Mouse (Mus musculus): ENCODE measurements at regions not wholly inside any gene's neighbourhood (a gene's known extent, or its start where the extent isn't known, plus 50 kb on each side); places are given as distances from the start of the nearest gene placed in this dataset.

DNA sequence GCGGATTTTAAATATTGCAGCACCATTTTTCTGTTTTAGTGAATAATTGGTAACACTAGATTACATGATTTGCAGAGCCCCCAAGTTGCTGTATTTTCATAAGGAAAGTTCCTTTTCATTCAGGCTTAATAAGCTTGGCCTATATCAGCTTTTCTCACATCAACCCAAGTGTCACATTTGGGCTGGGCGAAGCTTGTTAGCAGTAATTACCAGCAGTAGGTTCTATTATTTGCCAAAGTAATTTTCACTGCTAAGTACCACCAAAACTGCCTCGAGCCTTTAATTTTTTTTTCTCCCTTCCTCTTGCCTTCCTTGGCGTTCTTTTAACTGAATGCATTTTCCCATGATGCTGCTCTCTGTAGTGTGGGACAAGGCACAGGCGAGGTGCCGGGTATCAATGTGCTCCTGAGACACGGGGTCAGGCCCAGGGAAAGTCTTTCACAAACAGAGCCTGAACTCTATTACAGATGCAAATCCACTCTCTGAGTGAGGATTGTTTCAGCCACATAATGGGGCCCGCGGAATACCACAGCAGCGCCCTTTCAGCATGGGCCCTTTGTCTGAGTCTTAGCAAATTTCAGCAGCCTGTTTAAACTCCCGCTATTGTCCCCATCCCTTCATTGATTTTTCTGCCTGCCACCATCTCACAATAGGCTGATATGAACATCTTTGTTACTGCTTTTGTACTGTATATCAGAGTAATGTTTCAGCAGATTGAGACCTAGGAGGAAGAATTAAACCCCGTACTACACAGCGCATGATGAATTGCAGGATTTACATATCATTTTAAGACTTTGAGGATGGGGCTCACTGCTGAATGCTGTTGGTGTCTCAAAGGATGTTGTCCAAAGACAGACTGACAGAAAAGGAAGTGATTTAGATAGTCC, 205.1 kb upstream of the Epha3 start:
- DNase-seq (ENCODE audit: low read depth, low spot score), result no peak

DNA sequence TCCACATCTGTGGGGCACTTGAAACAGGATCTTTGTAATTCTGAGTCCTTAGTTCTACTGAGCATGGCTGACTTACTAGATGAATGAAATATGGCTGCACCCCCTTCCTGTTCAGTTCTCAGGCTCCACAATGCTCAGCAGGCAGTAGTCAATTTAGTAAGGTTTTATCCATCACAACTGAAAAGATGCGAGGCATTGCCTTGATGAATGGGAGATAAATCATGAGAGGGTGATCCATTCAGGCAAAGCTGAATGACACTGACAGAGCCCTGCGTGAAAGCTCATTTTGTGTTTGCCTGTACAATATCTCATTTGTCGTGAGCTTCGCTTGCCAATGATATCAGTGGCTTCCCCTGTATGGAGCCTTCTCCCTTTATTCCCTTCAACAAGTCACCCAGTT, 198.6 kb upstream of the Epha3 start:
- no peak for DNase-seq (ENCODE audit: low read depth, low spot score)

DNA sequence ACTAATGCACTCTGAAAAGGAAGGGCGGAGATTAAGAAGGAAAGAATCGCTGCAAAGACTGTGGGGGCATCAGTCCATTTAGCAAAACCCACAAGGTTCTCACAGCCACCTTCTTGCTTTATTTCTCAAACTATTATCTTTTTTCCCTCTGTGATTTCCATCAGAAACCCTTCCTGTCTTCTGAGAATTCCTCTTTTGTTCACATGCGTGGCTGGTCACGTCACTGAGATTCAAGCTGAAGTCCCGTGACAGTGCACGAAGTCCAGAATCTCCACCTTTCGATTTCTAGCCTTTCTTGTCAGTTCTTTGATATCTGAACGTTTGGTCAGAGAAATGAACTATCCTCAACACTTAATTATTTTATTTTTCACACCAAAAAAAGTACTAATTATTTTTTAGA, 194.7 kb upstream of the Epha3 start:
- DNase-seq (ENCODE audit: low read depth, low spot score), result no peak

DNA sequence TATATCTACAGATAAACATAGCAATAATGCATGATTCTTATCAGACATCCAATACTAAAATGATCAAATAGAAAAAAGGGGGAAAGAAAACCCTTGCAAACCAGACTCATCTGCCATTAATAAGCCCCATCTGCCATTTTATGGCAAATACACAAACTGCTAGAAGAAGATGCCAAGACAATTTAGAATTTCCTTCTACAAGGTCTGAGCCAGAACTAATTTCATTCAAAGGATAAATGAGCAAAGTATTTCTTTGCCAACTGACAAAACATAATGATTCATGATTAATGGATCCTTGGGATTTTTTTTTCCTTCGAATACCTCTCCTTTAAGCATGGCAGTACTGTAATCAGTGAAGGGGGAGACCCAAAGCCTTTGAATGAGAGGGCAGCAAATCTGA, 190.4 kb upstream of the Epha3 start:
- no peak for DNase-seq (ENCODE audit: low read depth, low spot score)

DNA sequence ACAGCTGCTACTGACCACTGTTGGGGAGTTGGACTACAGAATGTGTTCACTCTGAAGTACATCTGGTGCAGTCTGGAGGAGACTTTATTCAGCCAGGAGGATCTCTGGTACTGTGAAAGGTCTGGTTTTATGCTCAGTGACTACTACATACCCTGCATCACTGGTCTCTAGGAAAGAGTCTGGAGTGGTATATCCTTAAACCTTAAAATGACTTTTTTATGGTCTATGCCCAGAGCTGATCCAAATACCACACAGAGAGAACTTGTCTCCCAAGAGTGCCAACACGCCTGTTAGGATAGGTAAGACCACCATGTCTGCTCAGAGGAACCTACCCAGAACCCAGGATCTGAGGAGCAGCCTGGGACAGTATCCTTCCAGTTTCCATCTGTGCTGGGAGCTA, 184.1 kb upstream of the Epha3 start:
- no peak for DNase-seq (ENCODE audit: low read depth, low spot score)

DNA sequence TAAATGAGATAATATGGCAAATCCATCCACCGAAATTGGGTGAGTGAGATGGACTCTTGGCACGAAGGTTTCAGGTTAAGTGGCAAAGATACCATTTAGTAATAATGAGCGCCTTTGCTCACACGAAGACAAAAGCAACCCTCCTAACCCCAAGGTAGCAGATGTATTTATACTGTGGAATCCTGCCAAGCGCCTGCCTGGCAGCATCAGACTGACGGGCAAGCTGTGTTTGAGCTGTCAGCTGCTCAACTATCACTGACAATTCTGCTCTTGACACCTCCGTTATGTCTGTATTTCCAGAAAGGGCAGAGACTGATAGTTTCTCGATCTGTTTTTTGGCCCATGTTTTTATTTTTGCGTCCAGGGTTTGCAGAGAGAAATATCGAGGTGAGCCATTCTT, 169.1 kb upstream of the Epha3 start:
- DNase-seq (ENCODE audit: low read depth, low spot score), result no peak

DNA sequence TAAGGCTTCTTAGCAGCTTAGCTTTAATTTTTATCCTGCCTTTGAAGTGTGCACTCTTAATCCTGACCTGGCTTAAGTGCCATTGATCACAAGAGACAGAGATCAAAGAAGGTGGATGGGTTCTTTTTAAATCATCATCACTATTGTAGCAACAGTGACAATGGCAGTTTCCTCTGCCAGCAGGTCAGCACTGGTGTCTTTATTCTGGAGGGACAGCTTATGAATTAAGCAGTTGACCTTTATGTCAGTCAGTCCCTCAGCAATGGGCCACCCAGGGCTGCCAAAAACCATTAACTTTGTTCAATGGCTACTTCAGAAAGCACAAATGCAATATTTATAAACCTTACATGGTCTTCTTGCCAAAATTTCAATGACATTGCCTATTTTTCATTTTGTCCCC, 160.0 kb upstream of the Epha3 start:
- DNase-seq (ENCODE audit: low read depth, low spot score), result no peak

DNA sequence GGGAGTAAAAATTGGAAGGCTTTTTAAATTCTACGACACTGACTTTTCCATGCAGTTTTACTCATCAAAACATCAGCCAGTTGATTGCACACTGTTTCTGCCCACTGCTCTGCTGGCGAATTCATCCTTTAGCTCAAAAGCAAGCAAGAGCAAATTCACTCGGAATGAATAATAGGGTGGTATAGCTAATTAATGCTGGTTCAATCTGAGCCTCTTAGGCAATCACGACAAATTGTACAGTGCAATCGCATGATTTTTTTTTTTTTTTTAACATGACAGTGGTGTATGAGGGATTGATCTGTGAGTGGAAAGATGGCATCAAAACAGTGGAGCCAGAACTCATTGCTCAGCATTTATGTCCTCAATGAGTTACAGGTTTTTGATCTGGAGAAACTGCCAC, 136.9 kb upstream of the Epha3 start:
- no peak for DNase-seq (ENCODE audit: low read depth, low spot score)

DNA sequence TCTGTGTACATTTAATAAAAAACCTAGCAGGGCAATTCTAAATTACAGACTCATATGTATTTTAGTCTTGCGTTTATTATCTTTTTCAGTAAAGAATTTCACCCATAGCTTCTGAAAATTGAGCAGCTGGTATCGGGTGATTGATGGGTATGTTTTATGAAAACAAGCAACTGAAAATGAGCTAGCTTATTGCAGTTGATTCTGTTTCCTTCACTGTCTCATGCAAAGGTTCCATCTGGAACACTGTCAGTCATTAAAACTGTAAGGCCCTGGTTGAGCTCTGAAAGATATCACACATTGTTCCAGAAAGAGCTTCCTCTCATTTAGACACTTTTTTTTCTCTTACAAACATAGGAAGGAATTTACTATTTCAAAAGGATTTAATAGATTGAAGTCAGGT, 103.4 kb upstream of the Epha3 start:
- DNase-seq (ENCODE audit: low read depth, low spot score), result no peak

DNA sequence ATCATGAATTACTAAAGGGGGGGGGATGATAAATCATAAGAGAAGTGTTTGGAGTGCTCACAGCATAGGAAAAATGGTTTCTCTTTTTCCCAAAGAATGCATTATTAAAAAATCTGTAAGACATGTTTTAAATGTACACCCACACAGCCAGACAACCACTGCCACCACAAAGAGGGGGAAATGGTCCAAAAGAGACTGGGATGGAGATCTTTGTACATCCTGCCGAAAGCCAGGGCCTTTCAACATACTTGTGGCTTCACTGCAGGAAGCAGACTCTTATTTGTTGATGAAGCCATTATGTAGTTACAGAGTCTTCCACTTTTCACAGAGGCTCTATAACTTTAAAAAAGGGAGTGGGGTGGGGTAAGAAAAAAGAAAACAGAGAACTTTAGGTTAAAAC, 96.8 kb upstream of the Epha3 start:
- DNase-seq (ENCODE audit: low read depth, low spot score), result no peak

DNA sequence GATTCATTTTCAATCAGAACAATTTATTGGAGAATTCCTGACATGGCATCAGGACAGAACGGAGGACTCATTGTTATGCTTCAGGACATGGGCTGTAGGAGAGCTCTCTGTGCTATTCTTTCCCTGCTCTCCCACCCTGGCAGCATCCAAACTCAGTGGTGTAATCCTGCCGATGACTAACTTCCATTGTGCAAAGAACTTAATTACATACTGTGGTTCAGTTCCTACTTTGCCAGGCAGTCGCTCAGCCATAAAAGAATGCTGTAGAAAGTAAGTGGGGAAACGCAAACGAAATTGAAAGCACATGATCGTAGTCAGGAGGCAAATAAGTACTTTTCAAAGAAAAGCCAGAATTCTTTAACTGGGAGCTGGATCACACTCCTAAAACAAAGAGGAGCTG, 94.2 kb upstream of the Epha3 start:
- DNase-seq (ENCODE audit: low read depth, low spot score), result peak; percentile 64

DNA sequence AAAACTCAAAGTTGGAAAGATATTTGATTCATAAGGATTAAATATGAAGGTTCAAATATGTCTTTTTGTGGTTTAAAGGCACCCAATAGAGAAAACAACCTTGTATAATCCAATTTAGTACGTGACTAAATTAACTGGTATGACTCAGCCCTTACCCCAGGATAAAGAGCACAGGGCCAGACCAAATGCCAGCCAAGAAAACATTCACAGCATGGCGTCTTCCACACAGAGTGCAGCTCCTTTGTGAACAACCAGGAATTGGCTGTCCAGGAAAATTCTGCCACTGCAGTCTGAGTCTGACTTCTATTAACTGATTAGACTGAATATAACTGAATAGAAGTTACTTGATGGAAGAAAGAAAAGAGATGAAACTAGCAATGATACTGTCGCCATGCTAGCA, 61.2 kb upstream of the Epha3 start:
- DNase-seq (ENCODE audit: low read depth, low spot score), result no peak

DNA sequence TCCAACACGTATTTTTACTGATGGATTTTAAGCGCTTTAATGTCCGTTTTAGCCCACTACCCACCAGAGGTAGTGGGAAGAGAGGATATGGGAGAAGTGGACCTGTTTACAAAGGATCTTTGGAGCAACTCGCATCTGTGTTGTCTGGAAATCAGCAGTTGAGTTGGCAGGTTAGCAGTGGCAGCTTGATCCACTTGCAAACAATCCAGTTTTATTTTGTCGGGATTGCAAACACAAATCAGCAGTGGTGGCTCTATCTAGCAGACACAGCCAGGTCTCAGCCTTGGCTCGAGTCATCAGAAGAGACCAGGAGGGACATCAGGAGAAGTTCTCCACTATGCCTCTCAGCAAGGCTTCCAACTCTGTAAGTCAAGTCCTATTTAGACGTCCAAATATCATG, 57.2 kb upstream of the Epha3 start:
- no peak for DNase-seq (ENCODE audit: low read depth, low spot score)
